Mouse (Mus musculus) midbrain, postnatal 0 days (tissue): Measurements from ENCODE around the gene Hoxa5. TPM values are rescaled to one million over a fixed set of nuclear protein-coding genes. Genes with fewer than 3 reads are reported as not detected.
A peak's percentile ranks its signal among the peaks of the same experiment; 100 is the strongest.

Experiments used
- ATAC-seq: fragments of 200-750 bp; cut with Nextera tagmentation; 2 replicates; pipeline ENCODE4 v1.8.0; 2017; ENCODE audit warnings: moderate number of reproducible peaks, mild to moderate bottlenecking, moderate TSS enrichment, moderate library complexity; ENCODE audit not compliant: low FRiP score
- DNase-seq: peaks from one replicate; pipeline ENCODE4 v3.0.0-alpha.2; 2015; ENCODE audit warnings: low spot score
- H3K27ac ChIP-seq: fragments of 300-500 bp; sonication (generic); 2 replicates; pipeline ENCODE4 v1.5.1; 2014; ENCODE audit warnings: low read depth, mild to moderate bottlenecking, low read length, mixed read lengths
- H3K27me3 ChIP-seq: fragments of 300-500 bp; sonication (generic); 2 replicates; pipeline ENCODE4 v1.6.1; 2014; ENCODE audit warnings: low read length, control low read depth, mixed read lengths; ENCODE audit not compliant: insufficient read depth
- H3K36me3 ChIP-seq: fragments of 300-500 bp; sonication (generic); 2 replicates; pipeline ENCODE4 v1.6.1; 2014; ENCODE audit warnings: low read length, control low read depth, mixed read lengths; ENCODE audit not compliant: insufficient read depth
- H3K4me1 ChIP-seq: fragments of 300-500 bp; sonication (generic); 2 replicates; pipeline ENCODE4 v1.6.1; 2014; ENCODE audit warnings: mild to moderate bottlenecking, control low read depth, antibody characterized with exemption, low read length, mixed read lengths; ENCODE audit not compliant: insufficient read depth
- H3K4me2 ChIP-seq: fragments of 300-500 bp; sonication (generic); 2 replicates; pipeline ENCODE4 v1.6.1; 2014; ENCODE audit warnings: low read depth, mild to moderate bottlenecking, low read length, mixed read lengths; ENCODE audit not compliant: poor library complexity, severe bottlenecking
- H3K4me3 ChIP-seq: fragments of 300-500 bp; sonication (generic); 2 replicates; pipeline ENCODE4 v1.5.1; 2014; ENCODE audit warnings: low read depth, mild to moderate bottlenecking, low read length, moderate library complexity
- H3K9ac ChIP-seq: fragments of 300-500 bp; sonication (generic); replicated peaks from 2 replicates; pipeline ENCODE4 v1.6.1; 2014; ENCODE audit warnings: mild to moderate bottlenecking, low read length, moderate library complexity, mixed read lengths; ENCODE audit not compliant: poor library complexity, severe bottlenecking
- H3K9me3 ChIP-seq: fragments of 300-500 bp; sonication (generic); 2 replicates; pipeline ENCODE4 v1.6.1; 2016; ENCODE audit warnings: low read length, control low read depth
- CTCF ChIP-seq: IDR thresholded peaks from 2 replicates; pipeline ENCODE4 v1.5.1; 2016; ENCODE audit warnings: antibody characterized with exemption, mild to moderate bottlenecking
- WGBS: fragments of 180-500 bp; shearing (Covaris S2); extraction: QIAGEN DNeasy Blood & Tissue Kit; methylation state at CpG from one replicate; pipeline ENCODE4 v1.1.7; 2014; 5-methylcytosine and 5-hydroxymethylcytosine counted together
- polyA plus RNA-seq: library from polyadenylated mRNA; unstranded; fragments of >200 nt; fragmentation: Nextera tagmentation; extraction: Ambion mirVana; gene quantifications from 2 replicates; pipeline ENCODE4 v1.2.1, GENCODE M21; 2015
- total RNA-seq: library from RNA; depleted of rRNA; stranded (reverse); fragments of >200 nt; gene quantifications from 2 replicates; pipeline ENCODE4 v1.2.3, GENCODE M21; 2014

Hoxa5 gene
- total and polyA plus RNA-seq, 2 experiments from 2014 or later, result 10.4 TPM; not detected in 1

DNA sequence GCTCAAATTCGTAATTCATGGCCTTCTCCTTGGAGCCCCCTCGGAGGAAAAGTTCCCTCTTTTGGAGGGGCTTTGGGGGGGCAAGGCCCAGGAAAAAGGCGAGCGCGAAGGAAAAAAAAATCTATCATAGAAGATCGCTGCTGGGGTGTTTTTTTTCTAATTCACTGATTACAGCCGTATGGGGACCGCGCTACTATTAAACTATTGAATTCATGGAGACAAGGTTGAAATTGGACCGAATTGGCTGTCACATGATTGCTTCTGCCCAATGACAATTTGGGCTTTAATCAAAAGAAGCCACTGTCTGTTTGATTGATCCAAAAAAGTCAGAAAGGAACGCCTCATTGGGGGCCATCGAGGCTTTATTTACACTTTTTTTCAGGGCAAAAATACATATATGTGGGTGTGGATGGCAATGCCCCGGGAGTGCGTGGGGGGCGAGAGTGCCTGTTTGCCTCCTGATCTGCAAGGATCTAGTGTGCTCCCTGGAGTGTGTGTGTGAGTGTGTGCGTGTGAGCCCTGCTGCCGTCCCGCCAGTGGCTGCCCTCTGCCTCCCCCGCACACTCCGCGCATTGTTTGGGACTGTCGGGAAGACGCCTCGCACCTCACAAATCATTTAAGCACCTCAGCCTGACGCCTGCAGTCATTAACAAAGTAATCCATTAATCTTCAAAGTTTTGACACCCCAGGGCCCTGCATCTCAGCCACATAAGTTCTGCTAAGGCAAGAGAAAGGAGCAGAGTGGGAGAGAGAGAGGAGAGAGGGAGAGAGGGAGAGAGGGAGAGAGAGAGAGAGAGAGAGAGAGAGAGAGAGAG, 39.6 kb downstream of the Hoxa5 start, which contains the start of gene Hoxa2:
Gene Hoxa2 (minus strand): TSS at position 206 of the 815 bp plus-strand sequence.
- no peak for TF ChIP-seq CTCF
- DNase-seq, result peak; percentile 85
- no peaks in the 10 kb centered on the region for H3K9me3 ChIP-seq
- no peak within 1 kb of the TSS for H3K9ac ChIP-seq
- no peaks in the 10 kb centered on the region for H3K36me3 ChIP-seq
- H3K4me1 ChIP-seq, result no peaks in the 10 kb centered on the region
- H3K27me3 ChIP-seq, result peaks cover 73% of the 10 kb centered on the region
- H3K4me2 ChIP-seq, result no peak within 1 kb of the TSS
- no peak for ATAC-seq
- no peak within 1 kb of the TSS for H3K27ac ChIP-seq
- under 1% methylated on average over 25 of the region's 25 CpGs for WGBS
- peak within 1 kb of the TSS; percentile 13; the same call in 1 of the 2 replicates for H3K4me3 ChIP-seq

GRCm38 (mm10) chr6:52164051-52164625, 40.2 kb downstream of the Hoxa5 start:
- ATAC-seq, result no peak
- Histone ChIP-seq H3K9ac (no peak overlapping the region), H3K27me3 (peaks cover 75% of the 10 kb centered on the region), H3K4me2 (no peak overlapping the region), H3K36me3 (no peaks in the 10 kb centered on the region), H3K9me3 (no peaks in the 10 kb centered on the region), H3K27ac (no peak overlapping the region), H3K4me1 (no peaks in the 10 kb centered on the region), H3K4me3 (peak overlapping the region; percentile 13; the same call in 1 of the 2 replicates)
- no peak for DNase-seq
- TF ChIP-seq CTCF, result no peak
- under 1% methylated on average over 37 of the region's 39 CpGs for WGBS

DNA sequence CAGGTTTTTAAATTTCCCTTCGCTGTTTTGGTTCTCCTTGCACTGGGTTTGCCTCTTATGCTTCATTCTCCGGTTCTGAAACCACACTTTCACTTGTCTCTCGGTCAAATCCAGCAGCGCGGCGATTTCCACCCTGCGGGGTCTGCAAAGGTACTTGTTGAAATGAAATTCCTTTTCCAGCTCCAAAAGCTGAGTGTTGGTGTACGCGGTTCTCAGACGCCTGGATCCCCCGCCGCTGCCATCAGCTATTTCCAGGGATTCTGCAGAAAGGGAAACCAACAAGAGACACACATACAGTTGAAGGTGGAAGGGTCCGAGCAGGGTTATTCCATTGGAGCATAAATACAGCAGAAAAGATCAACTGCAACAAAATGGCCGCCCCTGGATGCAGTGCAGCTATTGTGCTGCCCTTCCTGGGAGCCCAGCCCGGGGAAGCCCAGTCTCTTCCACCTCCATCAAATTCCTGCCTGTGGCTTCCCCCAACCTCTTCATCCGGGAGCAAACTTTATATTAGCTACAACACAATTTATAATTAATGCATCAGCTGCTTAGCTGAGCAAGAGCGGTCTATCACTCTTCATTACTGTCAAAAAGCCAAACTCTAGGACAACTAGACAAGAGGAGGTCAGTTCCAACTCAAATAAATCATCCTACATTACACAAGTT, 40.9 kb downstream of the Hoxa5 start:
- peaks cover 81% of the 10 kb centered on the region for H3K27me3 ChIP-seq
- WGBS, result 3% methylated on average over 17 of the region's 17 CpGs
- H3K4me2 ChIP-seq, result no peak overlapping the region
- H3K9me3 ChIP-seq, result no peaks in the 10 kb centered on the region
- no peak overlapping the region for H3K27ac ChIP-seq
- no peak for TF ChIP-seq CTCF
- H3K36me3 ChIP-seq, result no peaks in the 10 kb centered on the region
- peak overlapping the region; percentile 13; the same call in 1 of the 2 replicates for H3K4me3 ChIP-seq
- H3K4me1 ChIP-seq, result peaks cover 2% of the 10 kb centered on the region; the same call in 1 of the 2 replicates
- no peak for DNase-seq
- no peak overlapping the region for H3K9ac ChIP-seq
- no peak for ATAC-seq

- Histone ChIP-seq H3K4me2 (no peak overlapping the region), H3K9me3 (no peaks in the 10 kb centered on the region), H3K36me3 (no peaks in the 10 kb centered on the region), H3K27ac (no peak overlapping the region), H3K27me3 (peaks cover 86% of the 10 kb centered on the region), H3K4me3 (no peak overlapping the region), H3K4me1 (peaks cover 5% of the 10 kb centered on the region; the same call in 1 of the 2 replicates), H3K9ac (no peak overlapping the region)
- ATAC-seq, result no peak
- no peak for TF ChIP-seq CTCF
- WGBS, result 2% methylated on average over 14 of the region's 14 CpGs
- DNase-seq, result no peak
These were observed 41.6 kb downstream of the Hoxa5 start for GRCm38 (mm10) chr6:52162611-52163365.

GRCm38 (mm10) chr6:52162093-52162380, 42.4 kb downstream of the Hoxa5 start:
- ATAC-seq, result no peak
- Histone ChIP-seq H3K36me3 (no peaks in the 10 kb centered on the region), H3K27me3 (peaks cover 82% of the 10 kb centered on the region), H3K27ac (no peak overlapping the region), H3K4me3 (no peak overlapping the region), H3K4me1 (peaks cover 5% of the 10 kb centered on the region; the same call in 1 of the 2 replicates), H3K9me3 (no peaks in the 10 kb centered on the region), H3K4me2 (no peak overlapping the region), H3K9ac (no peak overlapping the region)
- no peak for DNase-seq
- TF ChIP-seq CTCF, result no peak
- WGBS, result 3% methylated on average over 1 of the region's 1 CpGs
